Mouse (Mus musculus) stomach, postnatal 0 days (tissue): Measurements from ENCODE around the gene Zfp366.

Experiments
- CTCF ChIP-seq: IDR thresholded peaks from 2 replicates; pipeline ENCODE4 v1.5.1; 2016; ENCODE audit warnings: antibody characterized with exemption, low read depth, mild to moderate bottlenecking, moderate library complexity
- EP300 ChIP-seq: optimal IDR thresholded peaks from 2 replicates; pipeline ENCODE3; 2016; ENCODE audit warnings: antibody characterized with exemption

DNA sequence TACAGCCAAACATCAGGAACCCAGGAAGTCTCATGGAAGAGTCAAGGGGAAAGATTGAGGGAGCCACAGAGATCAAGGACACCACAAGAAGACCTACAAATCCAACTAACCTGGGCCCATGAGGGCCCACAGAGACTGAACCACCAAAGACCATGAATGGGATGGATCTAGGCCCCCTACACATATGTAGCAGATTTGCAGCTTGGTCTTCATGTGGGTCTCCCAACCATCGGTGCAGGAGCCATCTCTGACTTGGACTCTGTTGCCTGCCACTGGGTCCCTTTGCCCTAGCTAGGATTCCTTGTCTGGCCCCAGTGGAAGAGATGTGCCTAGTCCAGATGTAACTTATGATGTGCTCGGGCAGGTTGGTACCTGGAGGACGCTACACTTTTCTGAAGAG is 87.4 kb downstream of the Zfp366 start:
- TF ChIP-seq CTCF (no peak), EP300 (no peak)
